Mouse (Mus musculus): ENCODE data around the gene Exoc8.

- TF ChIP-seq KAT2A (conservative IDR thresholded peaks at IDR 0.05; ENCODE audit: low read depth, low read length): no peak
- TF ChIP-seq CTCF (IDR thresholded peaks at IDR 0.05 in 2 of 3, conservative IDR thresholded peaks at IDR 0.05 in 1 of 3; ENCODE audit: control insufficient read depth in 1 of 3, insufficient read depth in 1 of 3, low read depth in 2 of 3, low read length in 3 of 3, poor library complexity in 1 of 3, severe bottlenecking in 1 of 3): no peak
- TF ChIP-seq POLR2AphosphoS5 (IDR thresholded peaks at IDR 0.05; ENCODE audit: borderline replicate concordance, low read depth, low read length): no peak
- TF ChIP-seq TBP (IDR thresholded peaks at IDR 0.05; ENCODE audit: low read depth, low read length): no peak
- TF ChIP-seq EP300 (IDR thresholded peaks at IDR 0.05; ENCODE audit: low read depth in 1 of 2, low read length in 2 of 2): no peak
- TF ChIP-seq USF1 (IDR thresholded peaks at IDR 0.05; ENCODE audit: low read depth, low read length): no peak
Measured at GRCm38 (mm10) chr8:124930086-124930485, 32.6 kb upstream of the Exoc8 start.

Data from MEL (cell line).